Mouse (Mus musculus): ENCODE results near the gene Kbtbd7.
"Not testable (repeated sequence)": the region's sequence is repeated elsewhere in the genome, so short reads cannot be mapped to it uniquely, and the experiment has no call there.

Gene Kbtbd7

GRCm38 (mm10) chr14:79451681-79452590, 25.6 kb downstream of the Kbtbd7 start, which contains the start of gene Kbtbd6:
TSS of gene Kbtbd6 (plus strand) at chr14:79451835.
- DNase-seq, result peak; percentile 59

- not testable (repeated sequence) for DNase-seq
Measured at GRCm38 (mm10) chr14:79452591-79452934, 26.3 kb downstream of the Kbtbd7 start.

- DNase-seq, result no peak
Measured at GRCm38 (mm10) chr14:79460401-79460800, 34.1 kb downstream of the Kbtbd7 start.

GRCm38 (mm10) chr14:79460988-79461387, 34.7 kb downstream of the Kbtbd7 start:
- no peak for DNase-seq

- no peak for DNase-seq
Measured at GRCm38 (mm10) chr14:79465623-79466022, 39.3 kb downstream of the Kbtbd7 start.

- DNase-seq, result no peak
Measured at GRCm38 (mm10) chr14:79467621-79468020, 41.3 kb downstream of the Kbtbd7 start.

GRCm38 (mm10) chr14:79473384-79473783, 47.1 kb downstream of the Kbtbd7 start:
- no peak for DNase-seq
